Mouse (Mus musculus) liver, embryonic 14.5 days (tissue): Measurements from ENCODE around the gene Sypl. TPM values are rescaled to one million over a fixed set of nuclear protein-coding genes. Genes with fewer than 3 reads are reported as not detected.
A peak's percentile ranks its signal among the peaks of the same experiment; 100 is the strongest.

Experiments used
- ATAC-seq: fragments of 200-750 bp; cut with Nextera tagmentation; 2 replicates; pipeline ENCODE4 v1.8.0; 2017; ENCODE audit warnings: moderate number of reproducible peaks, mild to moderate bottlenecking, moderate library complexity; ENCODE audit not compliant: insufficient read depth
- DNase-seq, 3 experiments: peaks; one replicate each; pipeline ENCODE4 v3.0.0-alpha.2; 2012 to 2013; ENCODE audit warnings: low read depth in 3 of 3, low spot score in 3 of 3
- H3K27ac ChIP-seq: fragments of 300-500 bp; sonication (generic); 2 replicates; pipeline ENCODE4 v1.5.1; 2014; ENCODE audit warnings: moderate library complexity, mild to moderate bottlenecking, control low read depth, inconsistent platforms
- H3K27me3 ChIP-seq: fragments of 300-500 bp; sonication (generic); 2 replicates; pipeline ENCODE4 v1.6.1; 2014; ENCODE audit warnings: mild to moderate bottlenecking, low read length, moderate library complexity; ENCODE audit not compliant: control insufficient read depth, insufficient read depth
- H3K36me3 ChIP-seq: fragments of 300-500 bp; sonication (generic); replicated peaks from 2 replicates; pipeline ENCODE4 v1.6.1; 2014; ENCODE audit warnings: low read depth; ENCODE audit not compliant: control insufficient read depth, insufficient read depth
- H3K4me1 ChIP-seq, 2 experiments: fragments of 200-500 bp in 1 of 2; fragments of 300-500 bp in 1 of 2; sonication (generic) in 1 of 2; replicated peaks; 2 replicates each; pipeline ENCODE4 v1.6.1; 2012 to 2014; ENCODE audit warnings: antibody characterized with exemption in 1 of 2, inconsistent platforms in 1 of 2, low read length in 1 of 2; ENCODE audit not compliant: control insufficient read depth in 2 of 2, insufficient read depth in 2 of 2
- H3K4me2 ChIP-seq: fragments of 300-500 bp; sonication (generic); 2 replicates; pipeline ENCODE4 v1.6.1; 2014; ENCODE audit warnings: low read depth, mild to moderate bottlenecking, control low read depth, moderate library complexity
- H3K4me3 ChIP-seq, 2 experiments: fragments of 200-500 bp in 1 of 2; fragments of 300-500 bp in 1 of 2; sonication (generic) in 1 of 2; 2 replicates each; pipeline ENCODE4 v1.5.1; 2012 to 2014; ENCODE audit warnings: low read depth in 2 of 2, low read length in 2 of 2, mild to moderate bottlenecking in 2 of 2, control low read depth in 1 of 2, inconsistent platforms in 1 of 2, moderate library complexity in 1 of 2; ENCODE audit not compliant: insufficient read depth in 1 of 2
- H3K9ac ChIP-seq: fragments of 300-500 bp; sonication (generic); replicated peaks from 2 replicates; pipeline ENCODE4 v1.6.1; 2014; ENCODE audit warnings: mild to moderate bottlenecking, control low read depth, moderate library complexity
- H3K9me3 ChIP-seq: fragments of 300-500 bp; sonication (generic); 2 replicates; pipeline ENCODE4 v1.6.1; 2016; ENCODE audit warnings: low read length, mixed read lengths; ENCODE audit not compliant: control insufficient read depth
- CTCF ChIP-seq: IDR thresholded peaks from 2 replicates; pipeline ENCODE4 v1.5.1; 2016; ENCODE audit warnings: antibody characterized with exemption, low read depth, control low read depth
- EP300 ChIP-seq: IDR thresholded peaks from 2 replicates; pipeline ENCODE4 v1.6.1; 2016; ENCODE audit warnings: antibody characterized with exemption, low read depth
- WGBS: fragments of 180-500 bp; shearing (Covaris S2); extraction: QIAGEN DNeasy Blood & Tissue Kit; methylation state at CpG from one replicate; pipeline ENCODE4 v1.1.7; 2014; ENCODE audit not compliant: insufficient replicate concordance; 5-methylcytosine and 5-hydroxymethylcytosine counted together
- polyA plus RNA-seq, 2 experiments: library from polyadenylated mRNA; depleted of rRNA in 1 of 2; stranded (reverse) in 1 of 2; unstranded in 1 of 2; fragments of >200 nt; fragmentation: Nextera tagmentation in 1 of 2; extraction: Ambion mirVana in 1 of 2; gene quantifications; 2 replicates each; pipeline versions ENCODE4 v1.2.1 to v1.2.3; 2012 to 2014

The Sypl gene
- polyA plus RNA-seq, 2 experiments: 14.6 to 32.5 TPM

DNA sequence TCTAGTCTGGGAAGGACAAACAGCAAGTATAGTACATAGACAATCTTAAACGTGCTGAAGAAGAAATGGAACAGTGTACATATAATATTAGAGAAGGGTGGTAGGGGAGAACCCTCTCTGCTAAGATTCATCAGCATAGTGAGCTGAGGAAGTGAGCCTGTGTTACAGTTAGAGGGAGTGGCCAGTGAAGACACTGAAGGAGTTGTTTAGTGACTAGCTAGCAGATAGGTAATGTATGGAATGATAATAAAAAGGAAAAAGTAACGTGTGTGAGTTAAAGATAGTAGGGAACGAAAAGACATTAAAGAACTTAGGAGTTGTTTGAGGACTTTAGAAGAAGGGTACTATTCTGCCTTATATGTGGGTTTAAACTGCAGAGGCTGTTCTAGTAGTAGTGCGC lies 10.2 kb downstream of the Sypl start:
- Histone ChIP-seq H3K4me3 (no peak overlapping the region), H3K27me3 (no peaks in the 10 kb centered on the region), H3K4me2 (no peak overlapping the region), H3K36me3 (peaks cover 6% of the 10 kb centered on the region), H3K9me3 (no peaks in the 10 kb centered on the region), H3K27ac (no peak overlapping the region), H3K9ac (no peak overlapping the region), H3K4me1 (peaks cover 13 to 14% of the 10 kb centered on the region in 2 experiments)
- 28% methylated on average over 4 of the region's 4 CpGs for WGBS
- TF ChIP-seq EP300: 0 out of 2 replicates have a peak, but pooled peaks have one; percentile 4
- TF ChIP-seq CTCF: no peak
- ATAC-seq (peak; percentile 68; the same call in 1 of the 2 replicates), DNase-seq (no peak)

DNA sequence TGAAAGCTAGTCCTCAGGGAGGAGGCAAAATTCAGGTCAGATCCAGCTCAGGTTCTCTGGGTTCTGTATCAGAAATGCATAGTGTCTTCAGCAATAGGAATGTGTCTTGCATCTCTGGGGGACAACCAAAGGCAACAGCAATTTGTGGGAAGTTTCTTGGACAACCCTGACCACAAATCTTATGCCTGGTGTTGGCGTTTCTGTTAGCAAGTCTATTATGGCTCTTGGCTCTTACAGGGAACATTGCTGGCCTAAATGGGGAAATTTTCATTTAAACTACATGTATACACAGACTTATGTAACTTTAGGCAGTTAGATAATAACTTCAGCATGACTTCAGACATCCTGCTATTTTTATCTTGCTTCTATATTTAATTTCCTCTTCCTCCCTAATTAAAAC lies 18.6 kb downstream of the Sypl start:
- 59% methylated on average over 1 of the region's 1 CpGs for WGBS

DNA sequence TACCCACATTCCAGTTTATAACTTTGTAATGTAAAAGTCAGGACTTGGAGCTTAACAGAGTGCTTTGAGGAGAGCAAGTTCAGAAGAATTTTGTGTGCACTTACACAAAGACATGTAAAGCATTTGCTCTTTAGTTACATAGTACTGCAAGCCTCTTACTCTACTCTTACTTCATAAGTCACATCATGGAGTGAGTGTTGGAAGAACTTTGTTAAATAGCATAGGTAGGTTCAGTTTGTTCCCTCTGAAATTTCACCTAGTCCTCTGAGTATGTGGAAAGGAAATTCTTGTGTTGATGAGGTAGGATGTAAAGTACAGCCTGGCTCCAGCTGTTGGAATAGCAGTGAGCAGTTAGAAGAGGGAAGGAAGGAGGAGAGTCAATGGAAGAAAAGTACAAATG lies 21.2 kb downstream of the Sypl start:
- H3K9me3 ChIP-seq: no peaks in the 10 kb centered on the region
- H3K4me2 ChIP-seq: no peak overlapping the region
- no peak overlapping the region for H3K27ac ChIP-seq
- no peaks in the 10 kb centered on the region for H3K27me3 ChIP-seq
- no peaks in the 10 kb centered on the region for H3K36me3 ChIP-seq
- no peak for TF ChIP-seq EP300
- no peak for TF ChIP-seq CTCF
- H3K9ac ChIP-seq: no peak overlapping the region
- no peak overlapping the region for H3K4me3 ChIP-seq
- ATAC-seq (no peak), DNase-seq (no peak)
- no peaks in the 10 kb centered on the region for H3K4me1 ChIP-seq

More for the DNA sequence above, 18.6 kb downstream of the Sypl start:
- Histone ChIP-seq H3K9me3 (no peaks in the 10 kb centered on the region), H3K27me3 (no peaks in the 10 kb centered on the region), H3K9ac (no peak overlapping the region), H3K36me3 (peaks cover 6% of the 10 kb centered on the region), H3K4me3 (no peak overlapping the region), H3K27ac (no peak overlapping the region), H3K4me2 (no peak overlapping the region), H3K4me1 (no peaks in the 10 kb centered on the region)
- no peak for TF ChIP-seq CTCF
- TF ChIP-seq EP300: no peak
- no peak for DNase-seq
- ATAC-seq: no peak

DNA sequence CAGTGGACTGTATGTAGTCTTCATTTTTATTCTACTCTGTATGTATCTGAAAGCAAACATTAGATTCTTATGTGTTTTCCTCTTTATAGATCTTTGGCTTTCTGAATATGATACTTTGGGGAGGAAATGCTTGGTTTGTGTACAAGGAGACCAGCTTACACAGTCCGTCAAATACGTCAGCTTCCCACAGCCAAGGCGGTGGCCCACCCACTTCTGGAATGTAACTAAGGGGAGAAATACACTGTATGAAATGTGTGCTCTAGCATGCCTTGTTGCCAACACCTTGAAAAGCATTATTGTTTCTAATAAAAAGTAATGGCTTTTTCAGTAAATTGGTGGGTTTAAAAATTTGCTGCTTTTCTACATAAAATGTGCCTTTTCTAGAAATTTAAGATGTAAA lies 21.8 kb downstream of the Sypl start:
- H3K36me3 ChIP-seq: no peaks in the 10 kb centered on the region
- H3K9ac ChIP-seq: no peak overlapping the region
- no peaks in the 10 kb centered on the region for H3K27me3 ChIP-seq
- H3K4me1 ChIP-seq: no peaks in the 10 kb centered on the region
- WGBS: 81% methylated on average over 3 of the region's 3 CpGs
- H3K27ac ChIP-seq: no peak overlapping the region
- H3K4me2 ChIP-seq: no peak overlapping the region
- TF ChIP-seq CTCF (no peak), EP300 (no peak)
- no peak for DNase-seq
- no peak for ATAC-seq
- no peak overlapping the region for H3K4me3 ChIP-seq
- no peaks in the 10 kb centered on the region for H3K9me3 ChIP-seq

DNA sequence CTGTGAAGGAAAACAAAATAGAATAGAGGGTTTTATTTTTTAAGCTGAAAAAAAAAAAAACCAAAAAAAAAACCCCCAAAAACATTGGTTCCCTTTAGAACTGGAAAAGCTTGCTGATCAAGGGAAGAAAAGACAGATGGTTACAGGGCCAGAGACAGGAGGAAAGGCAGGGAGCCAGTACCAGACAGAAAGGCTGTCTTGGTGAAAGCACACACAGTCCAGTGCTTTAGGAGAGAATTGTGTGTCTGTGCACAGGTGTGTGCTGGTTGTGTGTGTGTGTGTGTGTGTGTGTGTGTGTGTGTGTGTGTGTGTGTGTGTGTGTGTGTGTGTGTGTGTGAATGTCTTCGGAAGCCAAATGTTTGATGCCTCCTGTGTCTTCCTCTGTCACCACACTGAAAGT lies 28.9 kb downstream of the Sypl start:
- Histone ChIP-seq H3K27me3 (no peaks in the 10 kb centered on the region), H3K4me3 (no peak overlapping the region), H3K36me3 (no peaks in the 10 kb centered on the region), H3K4me1 (no peaks in the 10 kb centered on the region), H3K4me2 (no peak overlapping the region), H3K9me3 (no peaks in the 10 kb centered on the region), H3K9ac (no peak overlapping the region), H3K27ac (no peak overlapping the region)
- DNase-seq (no peak), ATAC-seq (no peak)
- TF ChIP-seq EP300 (no peak), CTCF (no peak)
- WGBS: 75% methylated on average over 1 of the region's 1 CpGs

DNA sequence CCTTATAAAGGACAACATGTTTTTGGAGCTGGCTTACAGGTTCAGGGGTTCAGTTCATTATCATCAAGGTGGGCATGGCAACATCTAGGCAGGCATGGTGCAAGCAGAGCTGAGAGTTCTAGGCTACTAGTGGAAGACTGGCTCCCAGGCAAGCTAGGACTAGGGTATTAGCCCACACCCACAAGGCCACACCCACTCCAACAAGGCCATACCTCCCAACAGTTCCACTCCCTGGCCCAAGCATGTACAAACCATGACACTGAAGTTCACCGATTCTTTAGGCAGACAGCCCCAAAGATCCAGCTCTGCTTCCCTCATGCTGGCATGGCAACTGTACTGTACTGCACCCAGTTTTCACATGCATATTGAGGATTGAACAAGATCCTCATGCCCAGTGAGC lies 29.4 kb downstream of the Sypl start:
- Histone ChIP-seq H3K36me3 (no peaks in the 10 kb centered on the region), H3K27me3 (no peaks in the 10 kb centered on the region), H3K27ac (no peak overlapping the region), H3K4me2 (no peak overlapping the region), H3K4me1 (no peaks in the 10 kb centered on the region), H3K9ac (no peak overlapping the region), H3K4me3 (no peak overlapping the region), H3K9me3 (no peaks in the 10 kb centered on the region)
- no peak for TF ChIP-seq CTCF
- TF ChIP-seq EP300: no peak
- 81% methylated on average over 1 of the region's 1 CpGs for WGBS
- ATAC-seq (no peak), DNase-seq (no peak)
